Mouse (Mus musculus) right cerebral cortex, postnatal 25 days (tissue): ENCODE results near the gene Ppp1r14d.

Experiments used
- DNase-seq: peaks from one replicate; pipeline ENCODE4 v3.0.0; 2022

Gene Ppp1r14d

GRCm38 (mm10) chr2:119171574-119171973 lies 58.1 kb downstream of the Ppp1r14d start:
- DNase-seq: no peak

GRCm38 (mm10) chr2:119170282-119170681 lies 59.4 kb downstream of the Ppp1r14d start:
- no peak for DNase-seq
